Mouse (Mus musculus): ENCODE measurements around the gene Cldn34a.
"Not testable (repeated sequence)": the region's sequence is repeated elsewhere in the genome, so short reads cannot be mapped to it uniquely, and the experiment has no call there.

Cldn34a gene

DNA sequence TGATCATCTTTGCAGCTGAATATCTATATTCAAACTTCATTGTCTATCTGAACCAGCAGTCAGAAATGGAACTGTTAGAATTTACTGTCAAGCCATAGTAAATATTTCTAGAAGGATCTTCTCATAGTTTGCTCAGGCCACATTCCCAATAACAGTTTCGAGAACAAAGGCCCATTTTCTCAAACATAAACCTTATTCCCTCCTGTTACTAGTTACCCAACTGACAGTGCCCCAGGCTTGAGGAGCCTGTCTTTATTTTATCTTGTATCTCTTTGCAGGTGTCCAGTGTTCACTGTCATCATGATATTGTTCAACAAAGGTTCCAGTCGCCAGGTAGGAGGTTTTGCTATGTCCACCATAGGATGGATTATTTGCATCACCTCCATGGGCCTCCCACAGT lies at the start of gene Cldn34a:
Cldn34a (plus strand) TSS at position 301 of the 400 bp plus-strand sequence.
- in situ Hi-C loops (cut with MboI; ENCODE audit: low sequenced_read_pairs): no loop called here

DNA sequence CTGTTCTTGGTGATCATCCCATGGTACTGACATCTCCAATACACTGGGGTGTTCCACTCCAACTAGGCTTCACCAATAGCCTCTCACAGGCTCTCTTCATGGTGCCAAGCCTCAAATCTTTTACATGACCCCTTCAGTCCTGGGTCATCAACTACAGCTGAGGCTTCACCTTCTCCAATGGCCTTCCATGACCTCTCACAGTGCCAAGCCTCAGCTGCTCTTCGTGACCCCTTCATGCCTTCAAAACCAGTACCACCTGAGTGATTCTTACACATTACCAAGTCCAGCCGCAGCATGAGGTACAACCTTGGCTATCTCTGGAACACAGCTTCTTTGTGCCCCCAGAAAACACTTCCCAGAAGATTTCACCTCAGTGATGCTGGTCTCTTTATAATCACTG lies 44.5 kb upstream of the Cldn34a start:
- in situ Hi-C loops (cut with MboI; ENCODE audit: low sequenced_read_pairs): not testable (repeated sequence)

DNA sequence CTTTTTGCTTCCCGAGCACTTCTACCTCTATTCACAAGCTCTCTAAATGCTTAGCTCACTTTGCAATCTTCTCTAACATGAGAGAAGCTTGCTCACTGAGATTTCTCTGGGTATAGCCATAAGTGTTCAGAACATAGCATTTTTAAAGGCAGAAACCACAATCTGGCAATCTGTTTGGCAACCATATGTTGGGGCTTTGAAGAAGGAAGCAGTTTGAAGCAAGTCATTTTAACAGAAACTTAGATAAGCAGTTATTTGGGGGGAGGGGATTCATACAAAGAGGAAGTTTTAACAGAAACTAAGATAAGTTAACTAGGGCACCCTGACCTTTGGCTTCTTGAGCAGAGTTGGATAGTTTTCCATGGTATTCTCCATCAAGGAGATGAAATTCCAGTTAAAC lies 17.4 kb upstream of the Cldn34a start:
- in situ Hi-C loops (cut with MboI; ENCODE audit: low sequenced_read_pairs): no loop called here

DNA sequence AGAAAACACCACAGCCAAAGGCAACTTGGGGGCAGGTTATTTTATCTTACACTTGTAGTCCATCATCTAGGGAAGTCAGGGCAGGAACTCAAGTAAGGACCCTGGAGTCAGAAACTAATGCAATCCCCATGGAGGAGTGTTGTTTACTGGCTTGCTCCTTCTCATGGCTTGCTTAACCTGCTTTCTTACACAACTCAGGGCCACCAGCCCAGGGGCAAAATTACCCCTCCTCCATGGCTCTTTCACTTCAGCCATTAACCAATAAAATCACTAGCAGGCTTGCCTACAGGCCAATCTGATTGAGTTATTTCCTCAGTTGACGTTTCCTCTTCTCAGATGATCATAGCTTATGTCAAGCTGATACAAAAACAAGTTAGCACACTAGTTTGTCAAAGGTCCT lies 15.0 kb upstream of the Cldn34a start:
- in situ Hi-C loops (cut with MboI; ENCODE audit: low sequenced_read_pairs): no loop called here

DNA sequence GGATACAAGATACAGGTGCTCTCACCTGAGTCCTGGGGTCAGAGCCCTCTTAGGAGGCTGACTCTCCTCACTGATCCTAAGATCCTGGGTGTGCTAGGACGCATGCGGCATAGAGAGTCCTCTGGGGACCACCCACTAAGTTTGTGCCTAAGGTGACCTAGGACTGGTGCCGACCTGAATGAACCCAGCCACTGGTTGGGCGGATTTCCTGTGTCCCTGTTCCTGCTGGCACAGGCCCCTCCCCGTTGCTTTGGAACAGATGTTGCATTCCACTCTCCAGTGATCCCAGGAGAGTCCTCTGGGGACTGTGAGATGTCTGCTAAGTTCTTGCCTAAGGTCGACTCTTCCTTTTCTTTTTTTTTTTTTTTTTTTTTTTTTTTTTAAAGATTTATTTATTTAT lies 5.7 kb upstream of the Cldn34a start:
- in situ Hi-C loops (cut with MboI; ENCODE audit: low sequenced_read_pairs): no loop called here

All from CH12F3 (cell line).